Mouse (Mus musculus): Measurements from ENCODE around the gene Gyg.

- TF ChIP-seq CTCF (conservative IDR thresholded peaks at IDR 0.05 in 1 of 2, IDR thresholded peaks at IDR 0.05 in 1 of 2; ENCODE audit: low read depth in 2 of 2, low read length in 2 of 2) (no peak), RCOR1 (conservative IDR thresholded peaks at IDR 0.05; ENCODE audit: low read depth, low read length) (no peak), POLR2AphosphoS2 (IDR thresholded peaks at IDR 0.05; ENCODE audit: low read depth, low read length) (no peak), MAZ (IDR thresholded peaks at IDR 0.05; ENCODE audit: low read depth, low read length) (no peak), NELFE (IDR thresholded peaks at IDR 0.05; ENCODE audit: low read depth, low read length) (no peak), POLR2A (IDR thresholded peaks at IDR 0.05; ENCODE audit: low read depth, low read length) (no peak), MAX (IDR thresholded peaks at IDR 0.05; ENCODE audit: low read length) (no peak)
Observed at GRCm38 (mm10) chr3:20150511-20150910, 4.6 kb downstream of the Gyg start.

Data from CH12.LX (cell line).